Mouse (Mus musculus): ENCODE results near the gene Cldn34b2. TPM values are rescaled to one million over a fixed set of nuclear protein-coding genes. Genes with fewer than 3 reads are reported as not detected.
"Not testable (repeated sequence)": the region's sequence is repeated elsewhere in the genome, so short reads cannot be mapped to it uniquely, and the experiment has no call there.

Gene Cldn34b2
- polyA plus RNA-seq, 1 experiment from 2014 or later, result not detected

GRCm38 (mm10) chrX:155098024-155098423, 30.2 kb downstream of the Cldn34b2 start:
- Histone ChIP-seq H3K4me3 (replicated peaks) (no peak overlapping the region), H3K9ac (replicated peaks) (no peak overlapping the region), H3K4me1 (replicated peaks) (no peaks in the 10 kb centered on the region), H3K27ac (no peak overlapping the region), H3K9me3 (no peaks in the 10 kb centered on the region), H3K36me3 (no peaks in the 10 kb centered on the region), H3K4me2 (no peak overlapping the region), H3K27me3 (no peaks in the 10 kb centered on the region)
- ATAC-seq (ENCODE audit: insufficient number of reproducible peaks, insufficient read depth, low FRiP score, low TSS enrichment, low read depth), result no peak

- 82% methylated on average over 4 of the region's 4 CpGs for WGBS
- H3K27ac ChIP-seq; H3K9me3 ChIP-seq; H3K4me3 ChIP-seq (replicated peaks); H3K4me2 ChIP-seq; ATAC-seq (ENCODE audit: insufficient number of reproducible peaks, insufficient read depth, low FRiP score, low TSS enrichment, low read depth); H3K36me3 ChIP-seq; H3K27me3 ChIP-seq; H3K9ac ChIP-seq (replicated peaks); H3K4me1 ChIP-seq (replicated peaks): not testable (repeated sequence)
Observed at GRCm38 (mm10) chrX:155093566-155093965, 34.6 kb downstream of the Cldn34b2 start, which contains the start of gene Magea2. Gene Magea2 (minus strand): TSS chrX:155093666.

GRCm38 (mm10) chrX:155089693-155090092, 38.5 kb downstream of the Cldn34b2 start, which contains the start of gene Magea1:
Gene Magea1 (minus strand): TSS chrX:155089793.
- H3K4me2 ChIP-seq; ATAC-seq (ENCODE audit: insufficient number of reproducible peaks, insufficient read depth, low FRiP score, low TSS enrichment, low read depth); H3K36me3 ChIP-seq; H3K27me3 ChIP-seq; H3K4me1 ChIP-seq (replicated peaks); H3K27ac ChIP-seq; H3K9ac ChIP-seq (replicated peaks); H3K4me3 ChIP-seq (replicated peaks); H3K9me3 ChIP-seq: not testable (repeated sequence)
- WGBS, result 100% methylated on average over 1 of the region's 2 CpGs

Other genes starting within 250 kb of the Cldn34b2 start
- gene Cldn34b1, start 238.1 kb downstream of the Cldn34b2 start, polyA plus RNA-seq (2016; fragmentation: Nextera tagmentation; extraction: Ambion mirVana), result not detected in 2 replicates
- not detected in 2 replicates for gene Magea6, start 192.4 kb downstream of the Cldn34b2 start, polyA plus RNA-seq (2016; fragmentation: Nextera tagmentation; extraction: Ambion mirVana)
- gene Magea3, start 178.9 kb downstream of the Cldn34b2 start, polyA plus RNA-seq (2016; fragmentation: Nextera tagmentation; extraction: Ambion mirVana), result not detected in 2 replicates
- gene Magea8, start 132.6 kb downstream of the Cldn34b2 start, polyA plus RNA-seq (2016; fragmentation: Nextera tagmentation; extraction: Ambion mirVana), result not detected in 2 replicates
- gene Magea5, start 65.3 kb downstream of the Cldn34b2 start, polyA plus RNA-seq (2016; fragmentation: Nextera tagmentation; extraction: Ambion mirVana), result not detected in 2 replicates
- gene Magea1, start 38.6 kb downstream of the Cldn34b2 start, polyA plus RNA-seq (2016; fragmentation: Nextera tagmentation; extraction: Ambion mirVana), result not detected in 2 replicates
- not detected in 2 replicates for gene Magea2, start 34.7 kb downstream of the Cldn34b2 start, polyA plus RNA-seq (2016; fragmentation: Nextera tagmentation; extraction: Ambion mirVana)
- 84.3 and 88.1 TPM in 2 replicates for gene Sat1, start 88.0 kb upstream of the Cldn34b2 start, polyA plus RNA-seq (2016; fragmentation: Nextera tagmentation; extraction: Ambion mirVana)
- 25.2 and 25.9 TPM in 2 replicates for gene Acot9, start 134.0 kb upstream of the Cldn34b2 start, polyA plus RNA-seq (2016; fragmentation: Nextera tagmentation; extraction: Ambion mirVana)
- 253 and 267 TPM in 2 replicates for gene Prdx4, start 212.3 kb upstream of the Cldn34b2 start, polyA plus RNA-seq (2016; fragmentation: Nextera tagmentation; extraction: Ambion mirVana)

Data from limb, embryonic 12.5 days (tissue).